Mouse (Mus musculus) liver, postnatal 0 days (tissue): ENCODE measurements at regions not wholly inside any gene's neighbourhood (a gene's known extent, or its start where the extent isn't known, plus 50 kb on each side); places are given as distances from the start of the nearest gene placed in this dataset.

Source experiments
- CTCF ChIP-seq: sonication (generic); IDR thresholded peaks from 2 replicates; pipeline ENCODE4 v1.5.1; 2016; ENCODE audit warnings: antibody characterized with exemption, low read depth
- EP300 ChIP-seq: IDR thresholded peaks from 2 replicates; pipeline ENCODE4 v1.6.1; 2016; ENCODE audit warnings: antibody characterized with exemption, low read depth, mild to moderate bottlenecking

- TF ChIP-seq CTCF: no peak
- no peak for TF ChIP-seq EP300
Measured at GRCm38 (mm10) chr6:94829246-94829645, 129.3 kb upstream of the Lrig1 start.
